Mouse (Mus musculus) ES-E14 (cell line): ENCODE measurements at regions not wholly inside any gene's neighbourhood (a gene's known extent, or its start where the extent isn't known, plus 50 kb on each side); places are given as distances from the start of the nearest gene placed in this dataset.

Experiments used
- CHD2 ChIP-seq: IDR thresholded peaks from 2 replicates; pipeline ENCODE4 v1.6.1; 2014; ENCODE audit warnings: mild to moderate bottlenecking, low read depth, low read length, inconsistent platforms
- MAFK ChIP-seq: IDR thresholded peaks from 2 replicates; pipeline ENCODE4 v1.6.1; 2014; ENCODE audit warnings: mild to moderate bottlenecking, low read depth, low read length, inconsistent platforms; ENCODE audit not compliant: insufficient read depth

- TF ChIP-seq CHD2 (no peak), MAFK (no peak)
Measured at GRCm38 (mm10) chr6:51280231-51280630, 152.2 kb upstream of the Nfe2l3 start.
